Mouse (Mus musculus) megakaryocyte, embryonic 14.5 days (primary cell): Measurements from ENCODE around the gene Hes6.

Experiments used
- FLI1 ChIP-seq: IDR thresholded peaks from 2 replicates; pipeline ENCODE4 v1.6.1; 2012; ENCODE audit warnings: low read length, inconsistent platforms, mixed read lengths
- GATA1 ChIP-seq: IDR thresholded peaks from 3 replicates; pipeline ENCODE4 v1.6.1; 2012; ENCODE audit warnings: mixed read lengths, low read length, inconsistent platforms, borderline replicate concordance

GRCm38 (mm10) chr1:91373414-91373835 lies 40.4 kb downstream of the Hes6 start:
- TF ChIP-seq GATA1, result no peak
- TF ChIP-seq FLI1, result no peak
